Mouse (Mus musculus) heart, adult 18-20 months (tissue): ENCODE results near the gene BC049715. TPM values are rescaled to one million over a fixed set of nuclear protein-coding genes. Genes with fewer than 3 reads are reported as not detected.
A peak's percentile ranks its signal among the peaks of the same experiment; 100 is the strongest.

Source experiments
- DNase-seq, 2 experiments: peaks; one replicate each; pipeline ENCODE4 v3.0.0; 2021 to 2022; ENCODE audit warnings: mixed read lengths in 1 of 2
- total RNA-seq, 2 experiments: library from RNA; stranded (reverse); gene quantifications; 2 replicates each; pipeline ENCODE4 v1.2.3; 2021

Gene BC049715
- total RNA-seq, 2 experiments from 2014 or later: 0.80 to 1.1 TPM

DNA sequence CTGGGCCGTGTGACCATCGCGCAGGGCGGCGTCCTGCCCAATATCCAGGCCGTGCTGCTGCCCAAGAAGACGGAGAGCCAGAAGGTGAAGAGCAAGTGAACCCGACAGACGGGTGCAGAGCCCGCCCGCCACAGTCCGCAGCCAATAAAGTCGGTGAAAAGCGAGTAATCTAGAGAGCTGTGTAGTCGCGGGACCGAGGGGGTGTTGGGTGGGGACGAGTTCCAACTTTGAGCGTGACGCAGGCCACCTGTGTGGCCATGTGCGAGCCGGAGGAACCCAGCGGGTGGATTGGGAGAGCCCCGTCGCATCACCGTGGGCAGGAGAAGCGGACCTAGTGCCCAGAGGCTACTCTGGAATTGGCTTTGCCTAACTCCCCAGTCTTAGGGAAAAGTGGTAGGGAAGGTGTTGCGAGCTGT is 18.8 kb upstream of the BC049715 start:
- DNase-seq: peak; percentile 36 to 56

DNA sequence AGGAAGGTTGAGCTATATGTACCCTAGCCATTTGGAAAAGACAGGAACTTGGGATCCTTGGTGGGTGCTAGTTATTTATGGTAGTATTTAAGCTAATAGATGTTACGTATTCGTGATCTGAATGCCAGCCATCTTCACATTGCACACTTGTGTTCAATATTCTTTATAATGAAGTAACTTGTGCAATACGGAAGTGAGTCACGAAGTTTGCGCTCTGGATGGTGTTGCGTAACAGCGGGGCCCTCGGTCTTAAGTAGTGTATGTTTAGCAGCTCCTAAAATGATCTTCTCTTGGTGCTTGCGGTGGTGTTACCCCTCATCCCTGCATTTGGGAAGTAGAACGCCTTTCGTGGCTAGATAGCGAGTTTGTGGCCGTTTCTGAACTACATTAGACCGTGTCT is 18.3 kb upstream of the BC049715 start:
- DNase-seq: peak; percentile 75 to 76

DNA sequence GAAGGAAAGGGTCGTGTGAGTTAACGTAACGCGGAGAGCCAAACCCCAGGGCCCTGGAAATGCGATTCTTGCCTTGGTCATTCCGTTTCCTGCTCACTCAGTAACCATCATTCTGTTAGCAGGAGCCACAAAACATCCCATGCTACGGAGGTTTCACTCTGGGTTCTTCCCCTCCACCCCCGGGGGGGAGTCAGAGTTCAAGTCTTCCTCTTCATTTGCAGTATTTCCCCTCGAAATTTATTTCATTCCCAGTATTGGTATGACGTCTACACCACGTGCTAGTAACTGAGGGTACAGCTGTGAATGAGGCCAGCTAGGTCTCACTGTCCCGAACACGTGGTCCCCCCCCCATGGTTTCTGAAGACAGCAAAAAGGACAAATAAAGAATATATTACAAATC is 17.8 kb upstream of the BC049715 start:
- DNase-seq: no peak

DNA sequence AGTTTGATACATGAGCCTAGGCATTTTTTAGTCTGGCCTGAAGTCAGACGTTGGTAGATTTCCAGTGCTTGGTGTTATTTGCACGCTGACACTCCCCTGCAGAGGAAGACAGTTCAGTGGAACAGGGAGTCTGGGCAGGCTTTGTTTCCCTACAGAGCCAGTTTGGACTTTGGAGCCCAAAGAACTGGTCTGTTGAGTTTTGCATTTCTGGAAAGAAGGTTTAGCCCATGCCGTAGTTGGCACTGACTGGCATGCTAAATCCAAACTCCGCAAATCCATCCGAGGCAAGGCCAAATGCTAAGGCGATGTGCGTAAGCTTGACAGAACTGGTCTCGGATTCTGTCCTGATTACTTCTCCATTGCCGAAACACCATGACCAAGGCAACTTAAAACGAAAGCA is 16.2 kb upstream of the BC049715 start:
- DNase-seq: no peak

DNA sequence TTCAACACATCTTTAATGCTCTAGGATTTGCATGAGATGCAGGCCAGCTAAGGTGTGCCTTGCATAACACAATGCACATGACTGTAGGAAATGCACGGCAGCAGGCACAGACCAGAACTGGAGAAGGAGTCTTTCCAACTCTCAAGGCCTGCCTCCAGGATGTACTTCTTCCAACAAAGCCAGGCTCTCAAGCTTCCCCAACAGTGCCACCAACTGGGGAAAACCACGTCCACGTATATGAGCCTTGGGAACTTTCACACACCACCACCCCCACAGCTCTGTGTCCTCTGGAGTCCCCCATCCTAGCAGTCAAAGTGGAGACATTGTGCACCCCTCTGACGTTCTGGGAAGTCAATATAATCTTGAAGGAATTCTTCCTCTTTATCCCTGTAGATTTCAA is 14.3 kb upstream of the BC049715 start:
- DNase-seq: peak in 1 of 2 experiments; percentile 20

DNA sequence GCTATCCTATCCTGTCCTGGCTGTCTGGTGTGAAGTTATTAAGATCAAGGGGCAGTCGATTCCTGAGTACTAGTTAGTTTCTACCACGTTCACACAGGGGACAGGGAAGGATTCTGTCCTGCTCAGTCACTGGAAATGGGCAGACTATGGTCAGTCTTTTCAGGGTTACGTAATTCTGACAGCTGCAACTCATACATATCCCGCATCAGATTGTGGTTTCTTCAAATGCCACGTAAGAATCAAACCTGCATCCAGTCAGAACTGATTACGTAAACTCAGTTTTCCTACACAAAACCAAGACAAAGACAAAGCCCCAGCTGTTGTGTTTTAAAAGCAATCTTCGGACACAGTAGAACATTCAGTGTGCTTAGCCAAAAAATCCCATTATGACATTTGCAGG is 12.0 kb upstream of the BC049715 start:
- no peak for DNase-seq

DNA sequence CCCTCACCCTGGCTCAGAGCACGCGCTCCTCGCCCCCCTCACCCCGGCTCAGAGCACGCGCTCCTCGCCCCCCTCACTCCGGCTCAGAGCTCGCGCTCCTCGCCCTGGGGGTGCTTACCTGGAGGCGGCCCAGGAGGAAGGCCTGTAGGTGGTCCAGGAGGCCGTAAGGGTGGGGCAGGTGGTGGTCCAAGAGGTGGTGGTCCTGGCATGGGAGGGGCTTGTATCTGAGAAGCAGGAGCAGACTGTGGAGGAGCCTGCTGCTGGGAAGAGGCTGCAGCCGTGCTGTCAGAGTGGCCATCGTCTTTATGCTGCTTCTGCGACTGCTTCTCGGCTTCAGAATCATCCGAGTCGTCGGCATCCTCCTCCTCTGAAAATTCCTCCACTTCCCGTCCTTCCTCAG is 10.6 kb upstream of the BC049715 start:
- DNase-seq: no peak

DNA sequence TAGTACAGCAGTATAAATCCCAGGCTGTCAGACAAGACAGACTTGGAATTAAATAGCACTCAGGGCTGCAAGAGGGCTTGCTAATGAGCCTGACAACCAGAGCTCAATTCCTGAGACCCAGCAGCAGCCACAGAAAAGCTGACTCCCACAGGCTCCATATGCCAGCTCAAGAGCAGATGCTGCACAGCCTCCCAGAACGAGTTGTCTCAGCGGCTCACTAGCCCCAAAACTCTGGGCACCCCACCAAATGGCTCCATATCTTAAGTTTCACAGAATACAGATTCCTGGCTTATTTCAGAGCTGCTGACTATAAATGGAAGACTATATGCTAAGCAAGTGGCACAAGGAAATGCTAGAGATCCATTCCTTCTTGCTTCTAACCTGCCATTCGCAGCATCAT is 9.9 kb upstream of the BC049715 start:
- no peak for DNase-seq

DNA sequence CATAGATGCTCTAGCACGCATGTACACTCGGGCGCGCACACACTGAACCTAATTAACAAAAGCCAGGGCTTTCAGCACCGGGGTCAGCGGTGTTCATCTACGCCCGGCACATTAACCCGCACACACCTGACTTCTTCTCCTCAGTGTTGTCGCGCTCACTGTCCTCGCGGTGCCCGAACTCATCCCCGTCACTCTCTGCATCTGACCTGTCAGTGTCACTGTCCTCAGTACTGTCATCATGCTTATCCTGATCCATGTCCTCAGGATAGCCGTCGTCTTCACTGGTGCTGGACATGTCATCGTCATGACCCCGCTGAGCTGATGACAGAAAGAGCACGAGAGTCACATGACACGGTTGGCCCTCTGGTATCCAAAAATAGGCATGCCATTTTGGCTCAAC is 7.0 kb upstream of the BC049715 start:
- DNase-seq: peak in 1 of 2 experiments; percentile 18

DNA sequence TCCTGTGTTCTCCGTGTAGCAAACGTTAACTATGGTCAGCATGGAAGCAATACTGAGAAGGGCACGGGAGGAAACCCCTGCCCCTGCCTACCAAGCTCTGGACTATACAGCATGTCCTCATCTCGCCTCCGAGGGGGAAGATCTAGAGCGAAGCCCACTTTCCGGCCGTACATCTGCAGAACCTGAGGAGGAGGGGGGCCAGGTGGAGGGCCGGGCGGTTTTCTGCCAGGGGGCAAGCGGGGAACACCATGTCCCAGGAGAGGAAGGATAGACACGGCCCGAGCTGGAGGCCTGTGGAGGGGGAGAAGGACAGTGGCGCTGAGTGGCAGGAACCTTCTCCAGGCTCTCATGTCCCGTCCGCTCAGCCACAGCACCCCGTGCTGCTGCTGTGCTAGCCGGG is 6.3 kb upstream of the BC049715 start:
- no peak for DNase-seq

DNA sequence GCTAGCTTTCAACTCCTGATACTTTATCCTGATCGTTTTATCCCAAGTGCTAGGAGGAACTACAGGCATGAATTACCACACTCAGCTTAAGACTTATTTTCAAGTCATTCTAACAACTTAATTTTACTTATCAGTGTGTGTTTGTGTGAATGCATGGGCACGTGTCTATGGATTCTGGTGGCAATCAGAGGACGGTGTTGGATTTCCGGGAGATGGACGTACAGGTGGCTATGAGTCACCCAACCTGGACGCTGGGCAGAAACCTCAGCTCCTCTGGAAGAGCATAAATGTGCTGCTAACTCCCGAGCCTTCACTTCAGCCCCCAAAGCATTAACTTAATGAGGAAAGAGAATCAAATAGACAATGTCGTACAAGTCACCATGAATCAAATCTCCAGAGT is 2.4 kb upstream of the BC049715 start:
- no peak for DNase-seq

DNA sequence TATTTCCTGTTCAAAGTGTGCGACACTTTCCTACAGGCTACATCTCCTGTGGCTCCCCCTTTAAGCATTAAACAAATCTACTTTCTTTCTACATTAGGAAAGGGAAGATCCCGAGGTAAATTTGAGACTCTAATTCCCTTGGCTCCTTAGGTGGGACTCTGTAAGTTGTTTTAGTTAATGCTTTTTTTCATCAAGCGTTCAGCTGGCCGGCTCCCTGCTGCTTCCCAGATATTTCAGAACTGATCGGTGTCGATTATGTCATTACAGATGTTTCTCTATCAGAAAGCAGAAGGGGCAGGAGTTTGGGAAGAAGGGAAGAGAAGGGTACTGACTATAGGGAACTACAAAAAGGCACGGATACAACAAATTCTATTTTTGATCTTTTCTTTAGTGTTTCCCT is 310 bp upstream of the BC049715 start:
- no peak for DNase-seq

DNA sequence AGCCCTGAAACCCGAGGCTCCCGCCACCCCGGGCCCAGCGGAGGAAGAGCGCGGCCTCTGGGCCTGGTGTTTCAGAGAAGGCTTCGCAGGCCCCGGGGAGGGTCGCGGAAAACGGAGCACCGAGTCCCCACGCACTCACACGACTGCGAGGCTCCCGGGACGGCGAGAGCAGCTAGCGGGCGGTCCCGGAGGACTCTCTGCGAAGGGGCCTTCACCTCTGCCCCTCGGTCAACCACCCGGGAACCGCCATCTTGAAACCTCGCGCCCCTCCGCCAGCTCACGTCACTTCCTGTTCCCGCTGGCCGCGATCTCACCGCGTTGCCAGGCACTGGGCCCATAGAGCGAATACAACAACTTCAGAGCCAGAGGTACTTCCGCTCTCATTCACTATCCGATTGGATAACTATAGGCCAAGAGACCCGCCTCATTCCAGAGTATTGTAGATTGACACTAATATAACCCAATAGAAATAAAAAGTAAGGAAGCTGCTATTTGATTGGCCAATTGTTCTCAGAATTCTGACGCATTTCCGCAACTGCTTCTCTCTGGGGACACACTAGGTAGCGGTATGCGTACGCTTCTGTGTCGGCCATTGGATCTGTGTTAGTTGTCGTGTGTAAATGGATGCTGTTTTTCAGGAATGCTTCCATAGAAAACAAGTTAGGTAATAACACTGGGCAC is 595 bp downstream of the BC049715 start, which contains the start of gene Wbp11:
Gene Wbp11, minus strand, starts transcription at position 353 of the 681 bp plus-strand sequence.
- DNase-seq: peak; percentile 97 to 98

DNA sequence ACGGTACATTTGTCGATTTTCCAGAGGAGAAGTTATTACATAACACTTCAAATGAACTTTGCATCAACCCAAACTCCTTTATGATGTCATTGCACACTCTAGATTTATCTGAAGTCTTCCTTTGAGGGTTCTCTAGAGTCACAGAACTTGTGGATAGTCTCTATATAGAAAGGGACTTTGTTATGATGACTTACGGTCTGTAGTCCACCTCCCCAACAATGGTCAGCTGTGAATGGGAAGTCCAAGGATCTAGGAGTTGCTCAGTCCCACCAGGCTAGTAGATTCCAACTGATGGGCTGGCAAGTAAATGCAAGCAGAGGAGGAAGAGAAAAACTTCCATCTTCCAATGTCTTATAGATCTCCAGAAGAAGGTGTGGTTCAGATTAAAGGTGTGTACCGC is 1.3 kb downstream of the BC049715 start:
- no peak for DNase-seq

DNA sequence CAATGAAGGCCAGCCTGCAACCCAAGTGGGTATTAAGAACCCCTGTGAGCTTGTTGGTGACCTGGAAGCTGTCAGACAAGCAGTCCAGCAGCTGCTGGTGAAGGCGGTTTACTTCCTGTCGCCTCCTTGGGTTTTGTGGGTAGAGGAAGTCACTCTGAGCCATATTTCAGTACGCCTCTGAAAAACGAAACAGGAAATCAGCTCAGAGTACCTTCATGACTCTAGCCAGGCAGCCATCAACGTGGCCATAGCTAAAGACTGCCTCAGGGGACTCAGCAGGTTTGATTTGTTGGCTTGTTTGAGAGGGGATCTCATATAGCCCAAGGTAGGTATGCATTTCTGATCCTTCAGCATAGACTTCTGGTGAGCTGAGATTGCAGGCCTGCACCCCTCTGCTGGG is 4.3 kb downstream of the BC049715 start:
- no peak for DNase-seq

DNA sequence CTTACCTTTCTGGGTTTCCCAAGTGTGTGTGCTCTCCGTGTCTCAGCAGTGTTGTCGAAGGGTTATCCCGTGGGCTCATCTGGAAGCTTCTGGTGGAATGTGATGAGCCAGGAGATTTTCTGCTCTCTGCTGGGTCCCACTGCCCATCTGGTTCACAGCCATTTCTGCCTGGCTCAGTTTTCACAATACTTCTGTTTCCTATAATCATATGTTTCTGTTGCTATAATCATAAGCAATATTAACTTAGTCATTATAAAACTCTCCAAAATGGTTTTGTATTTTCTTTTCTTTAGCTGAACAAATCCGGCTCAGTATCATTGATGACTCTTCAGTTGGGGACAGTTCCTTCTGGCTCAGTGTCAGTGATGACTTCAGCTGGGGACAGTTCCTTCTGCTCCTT is 7.9 kb downstream of the BC049715 start, which contains the start of gene Smco3:
Gene Smco3, minus strand, starts transcription at position 101 of the 400 bp plus-strand sequence.
- no peak for DNase-seq

DNA sequence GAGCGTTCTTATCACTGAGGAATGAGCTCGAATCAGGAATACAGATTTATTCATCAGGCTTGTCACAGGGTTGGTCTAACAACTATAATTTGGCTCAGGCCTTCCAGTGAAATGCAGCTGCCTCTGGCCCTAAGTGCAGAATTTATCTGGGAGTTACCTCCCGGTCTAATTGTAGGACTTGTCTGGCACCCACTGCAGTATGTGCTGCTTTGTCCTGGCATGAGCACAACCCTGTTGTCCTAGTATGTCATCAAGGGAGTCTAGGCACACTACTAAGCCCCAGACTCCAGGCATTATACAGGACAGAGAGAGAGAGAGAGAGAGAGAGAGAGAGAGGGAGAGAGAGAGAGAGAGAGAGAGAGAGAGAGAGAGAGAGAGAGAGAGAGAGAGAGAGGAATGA is 9.9 kb downstream of the BC049715 start:
- DNase-seq: no peak

DNA sequence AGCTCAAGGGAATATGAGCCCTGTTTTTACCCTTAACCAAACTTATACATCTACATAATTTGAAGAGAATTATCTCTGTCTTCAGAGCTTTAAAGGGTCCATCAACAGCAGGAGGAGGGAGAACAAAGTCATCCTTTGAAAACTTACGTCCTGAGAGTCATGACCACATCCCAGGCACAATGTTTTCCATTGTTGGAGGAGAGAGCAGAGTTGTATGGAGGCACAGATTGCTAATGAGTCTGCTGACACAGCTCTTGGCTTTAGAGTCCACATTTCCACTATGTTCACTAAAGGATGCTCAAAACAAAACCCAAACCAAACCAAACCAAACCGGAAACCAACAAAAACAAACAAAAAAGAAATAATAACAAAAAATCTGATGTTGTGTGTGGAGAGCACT is 17.5 kb downstream of the BC049715 start:
- no peak for DNase-seq

DNA sequence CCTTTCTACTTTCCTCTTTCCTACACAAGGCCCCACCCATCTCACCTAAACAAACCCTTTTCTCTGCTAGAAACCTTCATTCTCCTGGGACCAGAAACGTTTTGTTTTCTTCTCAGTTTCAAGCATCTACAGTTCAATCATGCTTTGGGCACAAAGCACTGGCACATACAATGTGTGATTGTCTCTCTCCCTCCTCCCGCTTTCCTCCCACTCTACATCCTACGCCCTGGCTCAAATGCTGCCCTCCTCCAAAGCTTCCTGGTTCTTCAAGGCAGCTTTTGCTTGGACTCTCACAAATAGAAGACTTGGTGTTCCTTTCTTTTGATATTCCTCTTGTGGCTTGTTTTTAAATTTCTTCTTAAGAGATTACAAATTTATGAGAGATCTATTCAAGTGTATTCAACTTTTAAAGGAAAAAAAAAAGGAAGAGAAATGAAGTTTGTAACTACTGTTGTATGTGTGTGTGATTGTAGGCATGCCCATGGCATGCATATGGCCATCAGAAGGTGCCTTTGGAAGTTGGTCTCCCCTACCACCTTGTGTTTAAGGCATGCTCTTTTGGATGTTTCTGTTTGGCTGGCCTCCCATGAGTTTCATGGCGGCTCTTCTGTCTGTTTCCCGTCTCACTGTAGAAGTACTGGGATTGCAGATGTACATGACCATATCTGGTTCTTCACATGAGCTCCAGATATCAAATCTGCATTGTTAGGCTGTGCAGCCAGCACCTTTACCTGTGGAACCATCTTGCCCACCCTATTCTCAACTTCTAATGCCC is 18.5 kb downstream of the BC049715 start:
- no peak for DNase-seq

DNA sequence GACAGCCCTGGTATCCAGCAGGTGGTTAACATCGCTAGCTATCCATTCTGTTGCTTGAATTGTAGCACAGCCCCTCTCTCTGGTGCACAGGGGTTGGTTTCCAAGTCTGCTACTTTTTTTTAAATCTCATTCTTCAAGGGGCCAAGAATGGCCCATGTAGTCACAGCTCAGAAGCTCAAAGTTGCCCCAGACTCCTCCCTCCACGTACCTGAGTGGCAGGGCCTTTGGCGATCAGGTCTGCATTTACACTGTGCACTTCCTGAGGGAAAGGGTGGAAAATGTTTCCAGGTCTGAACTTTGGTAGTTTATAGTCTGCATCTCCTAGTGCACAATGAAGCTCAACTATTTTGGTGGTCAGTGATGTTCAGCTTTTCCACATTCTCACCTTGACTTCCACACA is 19.8 kb downstream of the BC049715 start:
- no peak for DNase-seq

DNA sequence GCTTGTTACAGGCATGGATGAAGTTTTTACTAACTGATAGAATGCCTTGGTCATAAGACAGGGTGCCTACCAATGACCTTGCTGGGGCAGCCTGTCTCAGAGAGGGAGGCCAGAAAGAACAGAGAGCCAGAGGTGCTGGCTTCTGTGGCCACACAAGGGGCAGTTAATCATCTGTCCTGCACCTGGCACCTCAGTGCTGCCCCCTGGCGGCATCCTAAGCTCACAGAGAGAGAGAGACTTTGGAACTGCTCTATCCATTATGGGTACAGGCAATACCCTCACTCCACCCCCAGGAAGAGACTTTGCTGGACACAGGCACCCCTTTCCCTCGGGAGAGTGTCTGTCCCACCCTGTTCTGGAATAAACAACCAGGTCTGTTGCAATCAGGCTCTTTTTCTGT is 20.4 kb downstream of the BC049715 start:
- DNase-seq: peak; percentile 56 to 78

DNA sequence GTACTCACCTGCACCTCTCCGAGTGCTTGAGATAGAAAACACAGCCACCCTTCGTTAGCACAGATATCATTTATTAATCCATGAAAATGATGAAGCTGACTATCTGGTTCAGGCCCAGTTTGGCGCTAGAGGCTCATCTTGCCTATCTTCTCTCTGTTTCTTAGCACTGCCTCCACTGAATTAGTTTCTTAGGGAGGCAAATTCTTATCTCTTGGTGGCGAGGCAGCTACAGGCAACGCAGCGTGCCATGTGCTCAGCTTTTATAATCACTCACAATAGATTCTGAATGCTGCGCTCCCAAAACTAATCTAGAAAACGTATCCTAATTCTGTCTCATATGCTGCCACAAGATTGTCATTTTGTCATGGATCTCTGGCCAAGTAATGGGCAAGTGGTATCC is 21.0 kb downstream of the BC049715 start:
- no peak for DNase-seq

DNA sequence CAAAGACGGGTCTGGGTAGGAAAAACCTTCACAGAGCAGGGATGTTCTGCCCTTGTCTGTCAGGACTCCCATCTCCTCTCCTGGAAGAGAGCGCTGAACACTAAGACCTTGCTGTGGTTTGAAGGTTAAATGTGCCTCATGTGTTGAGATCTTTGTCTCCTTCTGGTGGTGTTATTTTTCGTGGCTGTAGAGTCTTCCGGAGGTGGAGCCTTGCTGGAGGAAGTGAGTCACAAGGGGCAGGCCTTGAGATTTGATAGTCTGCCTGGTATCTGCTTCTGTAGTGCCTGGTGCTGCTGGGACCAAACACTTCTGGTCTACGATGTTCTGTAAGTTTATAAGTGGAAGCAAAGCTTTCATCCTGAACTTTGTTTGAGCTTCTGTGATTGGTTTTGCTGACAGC is 21.5 kb downstream of the BC049715 start:
- DNase-seq: no peak

DNA sequence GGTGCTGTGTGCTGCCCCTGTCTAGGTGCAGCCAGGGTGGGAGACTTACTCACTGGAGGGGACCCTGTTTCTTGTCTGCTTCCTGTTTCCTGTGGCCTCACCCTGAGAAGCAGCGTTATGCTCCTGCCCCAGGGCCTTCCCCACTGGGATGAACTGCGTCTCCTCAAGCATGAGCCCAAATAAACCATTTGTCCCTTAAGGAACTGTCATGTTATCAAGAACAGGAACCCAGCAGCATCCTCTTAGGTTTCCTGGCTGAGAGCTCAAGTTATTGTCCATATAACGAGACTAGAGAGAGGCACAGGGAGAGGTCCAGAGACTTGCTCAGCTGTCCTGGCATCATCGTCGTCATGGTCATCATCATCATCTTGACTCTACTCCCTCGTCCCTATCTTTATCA is 22.8 kb downstream of the BC049715 start:
- no peak for DNase-seq
